Mouse (Mus musculus): ENCODE measurements around the gene Kdm7a. TPM values are rescaled to one million over a fixed set of nuclear protein-coding genes. Genes with fewer than 3 reads are reported as not detected.

Gene Kdm7a
- polyA plus RNA-seq (2015; fragmentation: Nextera tagmentation; extraction: Ambion mirVana), result 3.9 and 4.1 TPM in 2 replicates

DNA sequence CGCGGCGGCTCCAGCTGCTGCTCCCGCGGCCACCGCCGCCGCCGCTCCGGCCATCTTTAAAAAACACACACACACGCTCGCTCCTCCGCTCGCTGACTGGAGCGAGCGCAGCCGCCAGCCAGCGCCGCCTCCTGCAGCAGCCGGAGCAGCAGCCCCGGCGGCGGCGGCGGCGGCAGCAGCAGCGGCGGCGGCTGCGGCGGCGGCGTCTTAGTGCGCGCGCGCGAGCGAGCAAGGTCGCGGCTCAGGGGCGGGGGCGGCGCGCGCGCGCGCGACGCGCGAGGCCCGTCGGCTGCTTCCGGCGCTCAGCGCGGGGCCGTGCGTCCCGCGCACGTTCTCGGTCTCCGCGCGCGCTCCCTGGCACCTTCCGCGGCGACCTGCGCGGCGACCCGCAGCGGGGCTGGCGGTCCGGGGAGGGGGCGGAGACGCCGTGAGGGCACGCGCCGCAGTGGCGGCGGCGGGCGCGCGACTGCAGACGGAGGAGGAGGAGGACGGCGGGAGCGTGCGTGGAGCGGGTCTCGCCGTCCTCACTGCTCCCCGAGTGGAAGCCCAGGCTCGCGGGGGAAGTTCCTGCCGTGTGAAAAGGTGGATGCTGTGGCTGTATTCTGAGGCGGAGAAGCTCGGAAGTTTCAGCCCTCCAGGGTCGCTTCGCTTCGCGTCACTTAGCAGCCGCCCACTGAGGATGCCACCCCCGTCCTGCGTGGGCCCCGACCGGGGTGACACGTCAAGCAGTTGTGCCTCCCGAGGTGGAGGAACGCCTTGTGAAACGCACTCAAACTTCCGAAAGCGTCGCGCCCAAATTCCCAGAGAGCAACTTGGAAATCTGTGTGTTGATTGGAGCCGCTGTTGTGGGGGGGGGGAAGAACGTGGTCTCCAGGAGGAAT lies at the start of gene Kdm7a:
Kdm7a (minus strand) TSS at position 209 of the 881 bp plus-strand sequence.
- WGBS, result under 1% methylated on average over 67 of the region's 124 CpGs

DNA sequence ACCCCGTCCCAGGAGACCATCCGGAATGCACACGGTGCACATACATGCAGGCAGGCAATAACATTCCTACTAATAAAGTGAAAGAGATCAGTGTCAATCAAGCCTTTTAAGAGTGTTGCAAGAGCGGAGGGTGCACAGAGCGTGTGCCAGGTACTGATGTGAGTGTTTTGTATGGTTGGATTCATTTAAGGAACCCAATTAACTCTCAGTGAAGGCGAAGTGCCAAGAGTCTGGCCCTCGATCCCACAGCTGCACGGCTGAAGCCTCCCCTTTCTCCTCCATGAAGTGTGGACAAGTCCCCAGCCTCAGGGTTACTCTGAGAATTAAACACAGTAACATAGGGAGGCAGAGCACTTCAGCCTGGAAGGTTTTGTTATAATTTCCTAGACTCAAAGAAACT lies 48.7 kb upstream of the Kdm7a start:
- Histone ChIP-seq H3K4me2 (no peak overlapping the region), H3K27ac (replicated peaks) (no peak overlapping the region), H3K4me1 (peaks cover 21% of the 10 kb centered on the region), H3K36me3 (no peaks in the 10 kb centered on the region), H3K27me3 (replicated peaks) (no peaks in the 10 kb centered on the region; the same call in 1 of the 2 replicates), H3K9ac (replicated peaks) (no peak overlapping the region), H3K9me3 (replicated peaks) (no peaks in the 10 kb centered on the region), H3K4me3 (replicated peaks) (no peak overlapping the region)
- no peak for ATAC-seq (ENCODE audit: low FRiP score)
- 63% methylated on average over 8 of the region's 8 CpGs for WGBS

More for the DNA sequence above, at the start of gene Kdm7a:
- H3K4me1 ChIP-seq, result peaks cover 22% of the 10 kb centered on the region
- no peaks in the 10 kb centered on the region for H3K36me3 ChIP-seq
- peak within 1 kb of the TSS; percentile 94 for H3K4me3 ChIP-seq (replicated peaks)
- H3K4me2 ChIP-seq, result peak within 1 kb of the TSS; percentile 83
- peak within 1 kb of the TSS; percentile 95 for H3K27ac ChIP-seq (replicated peaks)
- peak; percentile 90 for ATAC-seq (ENCODE audit: low FRiP score)
- no peaks in the 10 kb centered on the region for H3K27me3 ChIP-seq (replicated peaks)
- peak within 1 kb of the TSS; percentile 92 for H3K9ac ChIP-seq (replicated peaks)
- H3K9me3 ChIP-seq (replicated peaks), result no peaks in the 10 kb centered on the region

DNA sequence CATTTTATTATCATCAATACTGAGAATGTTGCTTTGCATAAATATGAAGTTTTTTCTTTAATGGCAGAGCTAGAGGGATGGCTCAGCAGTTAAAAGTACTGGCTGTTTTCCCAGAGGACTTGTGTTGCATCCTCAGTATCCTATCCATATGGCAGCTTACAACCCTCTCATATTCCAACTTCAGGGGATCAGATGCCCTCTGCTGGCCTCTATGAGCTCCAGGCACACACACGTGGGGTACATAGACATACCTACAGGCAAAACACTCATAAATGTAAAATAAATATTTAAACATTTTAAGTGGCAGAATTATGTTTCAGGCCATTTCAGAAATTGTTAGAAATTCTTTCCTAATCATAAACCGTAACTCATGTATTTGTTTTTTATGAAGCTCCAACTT lies 43.5 kb upstream of the Kdm7a start:
- no peaks in the 10 kb centered on the region for H3K9me3 ChIP-seq (replicated peaks)
- H3K36me3 ChIP-seq, result no peaks in the 10 kb centered on the region
- WGBS, result 84% methylated on average over 2 of the region's 2 CpGs
- no peak overlapping the region for H3K27ac ChIP-seq (replicated peaks)
- H3K4me1 ChIP-seq, result no peaks in the 10 kb centered on the region
- H3K4me2 ChIP-seq, result no peak overlapping the region
- ATAC-seq (ENCODE audit: low FRiP score), result no peak
- no peak overlapping the region for H3K4me3 ChIP-seq (replicated peaks)
- H3K9ac ChIP-seq (replicated peaks), result no peak overlapping the region
- H3K27me3 ChIP-seq (replicated peaks), result no peaks in the 10 kb centered on the region; the same call in 1 of the 2 replicates

DNA sequence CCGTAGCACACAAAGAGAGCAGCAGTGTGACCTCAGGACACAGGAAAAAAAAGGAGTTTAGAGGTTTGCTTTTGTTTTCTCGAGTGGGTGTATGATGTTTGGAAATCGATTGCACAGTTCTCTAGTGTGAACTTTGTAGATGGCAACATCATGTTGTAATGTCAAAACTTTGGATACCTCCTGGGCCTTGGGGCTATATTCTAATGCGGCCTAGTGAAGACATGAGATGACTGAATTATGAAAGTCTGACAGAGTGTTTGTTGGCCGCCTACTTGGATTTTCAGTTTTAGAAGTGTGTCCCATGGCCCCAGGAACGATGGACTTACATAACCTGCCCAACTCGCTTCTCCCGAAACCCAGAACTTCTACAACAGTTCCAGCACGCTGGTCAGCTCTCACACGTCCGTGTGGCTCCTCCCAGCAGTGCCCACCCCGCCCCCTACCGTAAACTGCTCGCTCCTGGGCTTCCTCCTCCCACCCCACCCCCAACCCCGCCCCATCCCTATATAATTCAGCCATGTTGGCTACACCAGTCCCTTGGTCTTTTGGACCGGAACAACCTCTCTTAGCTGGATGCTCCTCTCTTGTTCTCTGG lies 42.7 kb upstream of the Kdm7a start:
- Histone ChIP-seq H3K36me3 (no peaks in the 10 kb centered on the region), H3K4me1 (0 out of 2 replicates have a peak, but pooled peaks cover under 1% of the 10 kb centered on the region), H3K27ac (replicated peaks) (no peak overlapping the region), H3K9me3 (replicated peaks) (no peaks in the 10 kb centered on the region), H3K4me3 (replicated peaks) (no peak overlapping the region), H3K9ac (replicated peaks) (no peak overlapping the region), H3K27me3 (replicated peaks) (no peaks in the 10 kb centered on the region; the same call in 1 of the 2 replicates), H3K4me2 (no peak overlapping the region)
- no peak for ATAC-seq (ENCODE audit: low FRiP score)
- WGBS, result 57% methylated on average over 16 of the region's 16 CpGs

DNA sequence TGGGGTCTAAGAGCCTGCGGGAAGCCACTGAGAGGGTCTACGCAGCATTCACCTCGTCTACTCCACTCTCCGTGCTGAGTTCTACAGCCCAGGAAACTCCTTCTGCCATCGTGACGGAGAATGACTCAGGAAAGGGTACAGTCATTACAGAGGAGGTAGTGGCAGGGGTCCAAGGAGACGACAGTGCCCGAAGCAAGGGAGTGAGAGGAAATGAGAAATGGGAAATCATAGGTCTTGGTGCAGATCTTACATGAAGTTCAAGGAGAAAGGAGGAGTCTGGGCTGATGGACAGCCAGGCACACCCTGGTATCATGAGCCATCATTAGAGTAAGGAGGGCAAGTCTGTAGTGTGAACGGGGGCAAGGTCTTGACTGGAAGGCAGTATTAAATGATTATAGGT lies 37.5 kb upstream of the Kdm7a start:
- Histone ChIP-seq H3K9ac (replicated peaks) (no peak overlapping the region), H3K27ac (replicated peaks) (peak overlapping the region; percentile 69; the same call in 1 of the 2 replicates), H3K4me3 (replicated peaks) (no peak overlapping the region), H3K27me3 (replicated peaks) (no peaks in the 10 kb centered on the region), H3K9me3 (replicated peaks) (no peaks in the 10 kb centered on the region), H3K36me3 (no peaks in the 10 kb centered on the region), H3K4me1 (peaks cover 22% of the 10 kb centered on the region), H3K4me2 (no peak overlapping the region)
- WGBS, result 69% methylated on average over 9 of the region's 9 CpGs
- ATAC-seq (ENCODE audit: low FRiP score), result no peak

DNA sequence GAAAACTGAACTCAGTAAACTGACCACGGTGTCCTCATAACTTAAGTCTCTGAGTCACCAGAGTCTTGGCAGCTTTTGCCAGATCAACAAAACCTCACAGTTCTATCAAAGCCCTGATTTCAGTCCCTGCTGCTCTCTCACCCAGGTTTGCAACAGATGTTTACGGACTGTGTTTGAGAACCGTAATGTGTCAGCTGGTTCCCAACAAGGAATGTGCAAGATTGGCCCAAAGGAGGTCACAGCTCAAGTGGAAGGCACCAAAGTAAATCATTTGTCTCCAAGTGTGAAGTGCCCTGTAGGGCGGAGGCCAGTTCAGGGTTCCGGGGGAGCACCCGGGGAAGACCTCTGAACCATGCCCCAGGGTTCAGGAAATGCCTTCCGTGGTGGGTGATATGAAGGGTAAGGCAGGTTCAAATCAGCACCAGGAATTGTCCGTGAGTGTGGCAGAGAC lies 36.9 kb upstream of the Kdm7a start:
- Histone ChIP-seq H3K9ac (replicated peaks) (no peak overlapping the region), H3K27me3 (replicated peaks) (no peaks in the 10 kb centered on the region), H3K27ac (replicated peaks) (peak overlapping the region; percentile 69), H3K4me3 (replicated peaks) (no peak overlapping the region), H3K9me3 (replicated peaks) (no peaks in the 10 kb centered on the region), H3K36me3 (no peaks in the 10 kb centered on the region), H3K4me2 (no peak overlapping the region), H3K4me1 (peaks cover 22% of the 10 kb centered on the region)
- ATAC-seq (ENCODE audit: low FRiP score), result no peak
- WGBS, result 69% methylated on average over 8 of the region's 8 CpGs

DNA sequence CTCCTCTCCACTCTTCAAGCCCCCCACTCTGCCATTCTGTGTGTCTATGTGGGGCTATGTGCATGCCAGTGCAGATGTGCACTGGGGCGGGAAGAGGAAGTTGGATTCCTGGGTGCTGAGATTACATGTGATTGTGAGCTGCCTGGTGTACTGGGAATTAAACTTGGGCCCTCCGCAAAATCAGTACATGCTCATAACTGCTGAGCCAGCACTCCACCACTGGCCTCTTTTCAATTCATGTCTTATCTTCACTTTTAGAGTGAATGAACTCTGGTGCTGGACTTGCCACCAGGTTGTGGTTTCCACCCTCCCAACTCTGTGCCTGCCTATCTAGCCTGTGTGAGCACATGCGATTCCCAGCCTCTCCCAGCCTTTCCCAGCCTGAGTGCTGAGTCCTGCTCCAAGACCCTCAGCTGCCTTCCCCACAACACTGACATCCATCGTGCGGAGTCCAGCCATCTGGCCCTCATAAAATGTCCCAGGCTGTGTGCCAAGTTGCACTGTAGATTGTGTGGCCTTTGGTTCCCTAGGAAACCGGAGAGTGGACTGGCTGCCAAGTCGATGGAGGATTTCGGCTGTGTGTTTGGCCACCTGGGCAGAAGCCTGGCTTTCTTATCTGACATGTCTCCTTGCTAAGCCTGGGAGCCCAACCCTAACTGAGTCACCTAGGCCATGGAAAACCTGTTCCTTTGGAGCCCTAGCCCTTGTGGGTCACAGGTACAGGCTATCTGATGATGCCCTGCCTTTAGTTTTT lies 36.3 kb upstream of the Kdm7a start:
- no peak overlapping the region for H3K9ac ChIP-seq (replicated peaks)
- H3K27me3 ChIP-seq (replicated peaks), result no peaks in the 10 kb centered on the region
- peak overlapping the region; percentile 69 for H3K27ac ChIP-seq (replicated peaks)
- H3K4me1 ChIP-seq, result peaks cover 22% of the 10 kb centered on the region
- H3K4me2 ChIP-seq, result no peak overlapping the region
- 33% methylated on average over 8 of the region's 8 CpGs for WGBS
- H3K9me3 ChIP-seq (replicated peaks), result no peaks in the 10 kb centered on the region
- no peak overlapping the region for H3K4me3 ChIP-seq (replicated peaks)
- ATAC-seq (ENCODE audit: low FRiP score), result peak; percentile 85
- no peaks in the 10 kb centered on the region for H3K36me3 ChIP-seq

DNA sequence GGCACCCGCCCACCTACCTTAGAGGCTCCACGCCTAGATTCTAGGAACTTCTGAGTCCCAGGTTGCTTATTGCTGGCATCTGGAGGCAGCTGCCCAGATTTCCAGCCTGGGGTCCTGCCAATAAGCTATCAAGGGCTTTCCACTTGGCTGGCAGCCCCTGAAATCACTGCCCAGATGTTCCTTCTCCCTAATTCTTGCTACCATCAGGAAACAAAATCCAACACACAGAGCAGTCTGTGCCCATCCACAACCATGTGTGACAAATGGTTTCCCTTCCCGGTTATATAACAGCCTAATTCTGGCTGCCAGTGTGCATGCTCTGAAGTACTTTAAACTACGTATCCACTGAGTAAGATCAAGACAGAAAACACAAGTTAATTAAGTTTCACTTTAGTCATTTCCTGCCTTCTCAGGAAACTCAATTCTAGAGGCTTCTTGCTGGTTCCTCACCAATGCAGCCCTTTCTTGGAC lies 34.9 kb upstream of the Kdm7a start:
- H3K9me3 ChIP-seq (replicated peaks), result no peaks in the 10 kb centered on the region
- H3K4me2 ChIP-seq, result no peak overlapping the region
- H3K27ac ChIP-seq (replicated peaks), result peak overlapping the region; percentile 45; the same call in 1 of the 2 replicates
- no peaks in the 10 kb centered on the region for H3K27me3 ChIP-seq (replicated peaks)
- peak; percentile 30; the same call in 1 of the 2 replicates for ATAC-seq (ENCODE audit: low FRiP score)
- peaks cover 22% of the 10 kb centered on the region for H3K4me1 ChIP-seq
- no peaks in the 10 kb centered on the region for H3K36me3 ChIP-seq
- no peak overlapping the region for H3K4me3 ChIP-seq (replicated peaks)
- H3K9ac ChIP-seq (replicated peaks), result no peak overlapping the region
- 62% methylated on average over 4 of the region's 4 CpGs for WGBS

DNA sequence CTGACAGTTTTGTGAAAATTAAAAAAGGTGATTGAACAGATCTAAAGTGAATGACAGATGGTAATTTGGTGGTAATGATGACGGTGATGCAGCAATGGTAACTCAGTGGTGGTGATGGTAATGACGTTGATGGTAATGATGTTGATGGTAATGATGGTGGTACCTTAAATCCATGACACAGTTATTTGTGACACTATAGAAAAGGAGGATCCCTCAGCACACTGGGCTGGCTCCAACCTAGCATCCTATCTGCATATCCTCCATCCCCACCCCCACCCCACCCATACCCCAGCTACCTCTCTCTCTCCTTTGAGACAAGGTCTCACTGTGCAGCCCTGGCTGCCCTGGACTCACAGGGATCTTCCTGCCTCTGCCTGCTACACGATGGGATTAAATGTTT lies 34.4 kb upstream of the Kdm7a start:
- WGBS, result 73% methylated on average over 3 of the region's 3 CpGs
- no peaks in the 10 kb centered on the region for H3K36me3 ChIP-seq
- H3K27me3 ChIP-seq (replicated peaks), result no peaks in the 10 kb centered on the region
- H3K4me2 ChIP-seq, result no peak overlapping the region
- peak overlapping the region; percentile 45; the same call in 1 of the 2 replicates for H3K27ac ChIP-seq (replicated peaks)
- no peak overlapping the region for H3K9ac ChIP-seq (replicated peaks)
- ATAC-seq (ENCODE audit: low FRiP score), result peak; percentile 1; the same call in 1 of the 2 replicates
- no peaks in the 10 kb centered on the region for H3K9me3 ChIP-seq (replicated peaks)
- H3K4me1 ChIP-seq, result peaks cover 22% of the 10 kb centered on the region
- no peak overlapping the region for H3K4me3 ChIP-seq (replicated peaks)

DNA sequence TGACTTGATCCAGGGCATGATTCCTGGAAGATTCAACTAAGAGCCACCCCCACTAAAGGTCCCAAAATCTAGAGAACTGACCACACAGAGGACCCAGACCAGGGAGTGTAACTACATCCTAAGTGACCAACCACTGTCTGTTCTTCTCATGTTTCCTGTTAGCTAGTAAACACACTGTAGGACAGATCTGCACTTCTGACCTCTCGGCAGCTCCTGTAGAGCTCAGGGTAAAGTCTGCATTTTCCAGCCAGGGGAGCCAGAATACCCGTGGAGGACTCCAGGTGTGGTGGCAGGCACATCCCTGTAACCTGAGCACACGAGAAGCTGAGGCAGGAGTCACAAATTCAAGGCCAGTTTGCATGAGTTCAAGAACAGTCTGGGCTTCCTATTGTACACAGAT lies 31.3 kb upstream of the Kdm7a start:
- no peak overlapping the region for H3K27ac ChIP-seq (replicated peaks)
- WGBS, result 73% methylated on average over 3 of the region's 3 CpGs
- no peaks in the 10 kb centered on the region for H3K36me3 ChIP-seq
- H3K9ac ChIP-seq (replicated peaks), result no peak overlapping the region
- H3K4me2 ChIP-seq, result no peak overlapping the region
- peaks cover 8% of the 10 kb centered on the region; the same call in 1 of the 2 replicates for H3K4me1 ChIP-seq
- no peaks in the 10 kb centered on the region for H3K27me3 ChIP-seq (replicated peaks)
- H3K9me3 ChIP-seq (replicated peaks), result no peaks in the 10 kb centered on the region
- H3K4me3 ChIP-seq (replicated peaks), result no peak overlapping the region
- ATAC-seq (ENCODE audit: low FRiP score), result no peak

DNA sequence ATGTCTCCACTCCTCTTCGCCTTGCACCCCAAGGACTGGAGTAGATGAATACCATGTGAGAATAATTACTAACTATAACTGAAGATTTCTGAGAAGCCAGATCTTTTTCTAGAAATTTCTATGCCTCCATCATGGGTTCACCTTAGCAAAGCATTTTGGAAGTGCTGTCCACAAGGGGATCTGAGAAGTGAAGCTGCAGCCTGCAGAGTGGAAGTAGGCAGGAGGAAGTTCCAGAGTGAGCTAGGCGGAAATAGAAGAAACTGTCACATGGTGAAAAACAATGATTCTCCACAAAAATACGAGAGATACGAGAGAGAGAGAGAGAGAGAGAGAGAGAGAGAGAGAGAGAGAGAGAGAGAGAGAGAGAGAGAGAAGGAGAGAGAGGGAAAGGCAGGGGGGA lies 26.0 kb upstream of the Kdm7a start:
- 80% methylated on average over 4 of the region's 4 CpGs for WGBS
- Histone ChIP-seq H3K4me1 (no peaks in the 10 kb centered on the region), H3K27ac (replicated peaks) (no peak overlapping the region), H3K36me3 (no peaks in the 10 kb centered on the region), H3K4me2 (no peak overlapping the region), H3K9me3 (replicated peaks) (no peaks in the 10 kb centered on the region), H3K4me3 (replicated peaks) (no peak overlapping the region), H3K9ac (replicated peaks) (no peak overlapping the region), H3K27me3 (replicated peaks) (no peaks in the 10 kb centered on the region; the same call in 1 of the 2 replicates)
- ATAC-seq (ENCODE audit: low FRiP score), result no peak
